ENCODE assay signal across 8 mouse cellular contexts in the genomic region with DNA sequence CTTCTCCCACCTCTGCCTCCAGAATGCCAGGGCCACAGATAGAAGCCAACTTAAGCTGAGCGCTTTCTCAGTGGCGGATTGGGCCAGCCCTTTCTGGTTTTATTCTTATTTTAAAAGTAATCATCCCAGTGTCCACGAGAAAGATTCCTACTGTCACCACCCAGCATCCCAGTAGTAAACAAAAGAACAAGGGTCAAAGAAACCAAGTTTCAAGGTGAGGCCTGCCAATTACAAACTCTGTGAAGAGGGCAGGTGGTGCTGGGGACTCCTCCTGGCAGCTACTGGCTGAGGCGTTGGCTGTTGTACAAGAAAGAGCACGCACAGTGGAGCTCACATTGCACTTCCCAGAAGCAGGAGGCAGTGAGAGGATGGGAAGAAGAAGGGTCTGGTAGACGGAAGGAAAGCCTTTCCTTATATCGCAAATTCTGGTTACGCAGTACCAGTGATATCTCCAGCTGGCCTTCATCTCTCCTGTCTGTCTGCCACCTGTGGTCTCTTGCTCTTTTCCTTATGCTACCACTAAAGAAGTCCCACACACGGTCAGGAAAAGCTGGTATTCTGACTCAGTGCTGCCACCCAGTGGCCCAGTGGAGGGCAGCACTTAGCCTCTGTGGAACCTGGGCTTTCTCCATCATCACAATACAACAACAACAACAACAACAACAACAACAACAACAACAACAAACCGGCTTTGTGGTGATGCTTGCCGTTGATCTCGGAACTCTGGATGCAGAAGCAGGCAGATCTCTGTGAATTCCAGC. TPM values are rescaled to one million over a fixed set of nuclear protein-coding genes. Genes with fewer than 3 reads are reported as not detected.
DNase-seq lines count a peak whose midpoint lies in the region; ATAC-seq and TF ChIP-seq lines count a peak whose summit lies in the region.

No protein-coding gene starts in this region.

- peak; percentile 82 for TF ChIP-seq CTCF in gastrocnemius, adult 2 months (IDR thresholded peaks at IDR 0.05)

- intact Hi-C loops in gastrocnemius, adult 2 months (cut with DNase I) = no loop called here

- 0 out of 2 replicates have a peak, but pooled peaks cover under 1% of the 10 kb centered on the region for H3K27me3 ChIP-seq in embryonic facial prominence, embryonic 14.5 days (replicated peaks; ENCODE audit: control insufficient read depth, insufficient read depth, low read length)
- H3K27me3 ChIP-seq in hindbrain, embryonic 15.5 days = no peaks in the 10 kb centered on the region
- H3K27me3 ChIP-seq in midbrain, embryonic 11.5 days (ENCODE audit: control insufficient read depth, insufficient read depth, low read length) = no peaks in the 10 kb centered on the region; the same call in 1 of the 2 replicates
- no peaks in the 10 kb centered on the region for H3K27me3 ChIP-seq in stomach, embryonic 15.5 days (replicated peaks)

- no peaks in the 10 kb centered on the region for H3K9me3 ChIP-seq in embryonic facial prominence, embryonic 14.5 days (ENCODE audit: control insufficient read depth, low read length)
- no peaks in the 10 kb centered on the region for H3K9me3 ChIP-seq in hindbrain, embryonic 15.5 days
- H3K9me3 ChIP-seq in midbrain, embryonic 11.5 days (ENCODE audit: control insufficient read depth, low read length) = no peaks in the 10 kb centered on the region
- no peaks in the 10 kb centered on the region for H3K9me3 ChIP-seq in stomach, embryonic 15.5 days

- H3K36me3 ChIP-seq in embryonic facial prominence, embryonic 14.5 days (ENCODE audit: control insufficient read depth, insufficient read depth, low read length) = no peaks in the 10 kb centered on the region
- H3K36me3 ChIP-seq in hindbrain, embryonic 15.5 days = no peaks in the 10 kb centered on the region
- H3K36me3 ChIP-seq in midbrain, embryonic 11.5 days (ENCODE audit: control insufficient read depth, insufficient read depth, low read length) = no peaks in the 10 kb centered on the region
- no peaks in the 10 kb centered on the region for H3K36me3 ChIP-seq in stomach, embryonic 15.5 days

- ATAC-seq in embryonic facial prominence, embryonic 14.5 days (ENCODE audit: low read depth) = peak; percentile 64; the same call in 1 of the 2 replicates
- ATAC-seq in hindbrain, embryonic 15.5 days (ENCODE audit: low FRiP score, low read depth) = 0 out of 2 replicates have a peak, but pooled peaks have one; percentile 62
- ATAC-seq in midbrain, embryonic 11.5 days (ENCODE audit: low FRiP score) = peak; percentile 57
- ATAC-seq in stomach, embryonic 15.5 days (ENCODE audit: insufficient read depth, low FRiP score, low read depth) = 0 out of 2 replicates have a peak, but pooled peaks have one; percentile 47

- no peak overlapping the region for H3K27ac ChIP-seq in gastrocnemius, adult 2 months
- no peak overlapping the region for H3K27ac ChIP-seq in embryonic facial prominence, embryonic 14.5 days (replicated peaks; ENCODE audit: low read depth, low read length)
- H3K27ac ChIP-seq in hindbrain, embryonic 15.5 days (replicated peaks) = no peak overlapping the region
- no peak overlapping the region for H3K27ac ChIP-seq in midbrain, embryonic 11.5 days (ENCODE audit: low read depth, low read length)
- no peak overlapping the region for H3K27ac ChIP-seq in stomach, embryonic 15.5 days

- no peak overlapping the region for H3K4me2 ChIP-seq in embryonic facial prominence, embryonic 14.5 days (ENCODE audit: low read depth, low read length)
- H3K4me2 ChIP-seq in hindbrain, embryonic 15.5 days = no peak overlapping the region
- no peak overlapping the region for H3K4me2 ChIP-seq in midbrain, embryonic 11.5 days
- no peak overlapping the region for H3K4me2 ChIP-seq in stomach, embryonic 15.5 days

- no peaks in the 10 kb centered on the region for H3K4me1 ChIP-seq in embryonic facial prominence, embryonic 14.5 days (ENCODE audit: control insufficient read depth, insufficient read depth, low read length)
- peaks cover 4% of the 10 kb centered on the region; the same call in 1 of the 2 replicates for H3K4me1 ChIP-seq in hindbrain, embryonic 15.5 days (replicated peaks)
- H3K4me1 ChIP-seq in midbrain, embryonic 11.5 days (ENCODE audit: control insufficient read depth, insufficient read depth, low read length) = no peaks in the 10 kb centered on the region
- no peaks in the 10 kb centered on the region for H3K4me1 ChIP-seq in stomach, embryonic 15.5 days

- WGBS in embryonic facial prominence, embryonic 14.5 days = 41% methylated on average over 12 of the region's 12 CpGs
- WGBS in hindbrain, embryonic 15.5 days = 40% methylated on average over 12 of the region's 12 CpGs
- WGBS in midbrain, embryonic 11.5 days = 42% methylated on average over 12 of the region's 12 CpGs
- WGBS in stomach, embryonic 15.5 days = 39% methylated on average over 12 of the region's 12 CpGs

- no peak overlapping the region for H3K9ac ChIP-seq in embryonic facial prominence, embryonic 14.5 days (ENCODE audit: low read depth, low read length)
- H3K9ac ChIP-seq in hindbrain, embryonic 15.5 days = no peak overlapping the region
- H3K9ac ChIP-seq in midbrain, embryonic 11.5 days (ENCODE audit: low read length) = no peak overlapping the region
- no peak overlapping the region for H3K9ac ChIP-seq in stomach, embryonic 15.5 days

- no peak overlapping the region for H3K4me3 ChIP-seq in gastrocnemius, adult 2 months
- no peak overlapping the region for H3K4me3 ChIP-seq in embryonic facial prominence, embryonic 14.5 days (ENCODE audit: low read depth, low read length)
- no peak overlapping the region for H3K4me3 ChIP-seq in hindbrain, embryonic 15.5 days
- H3K4me3 ChIP-seq in midbrain, embryonic 11.5 days (ENCODE audit: low read depth, low read length) = no peak overlapping the region
- H3K4me3 ChIP-seq in stomach, embryonic 15.5 days (replicated peaks) = no peak overlapping the region

- peak; percentile 55 for DNase-seq in gastrocnemius, adult 2 months
- no peak for DNase-seq in gastrocnemius, adult 8-10 months (ENCODE audit: low spot score in 2 of 2)
- DNase-seq in ZHBTc4 (ENCODE audit: low read depth, low spot score) = peak; percentile 86
- DNase-seq in embryonic facial prominence, embryonic 14.5 days (ENCODE audit: low spot score) = peak; percentile 74
- peak; percentile 35 to 45 for DNase-seq in left cerebral cortex, adult 18-20 months (ENCODE audit: low spot score in 2 of 2)
- peak; percentile 99 for DNase-seq in midbrain, embryonic 11.5 days (ENCODE audit: low spot score, missing footprints)

RNA-seq across cellular contexts. Expression of a gene that starts 29.0 kb away (rescaled TPM):
- total RNA-seq in gastrocnemius, adult 2 months (2021) = 1 to 10 TPM in 1 of 2 experiments, under 1 TPM in 1; 0.94 to 1.4 TPM
- under 1 TPM; 0.44 to 0.54 (median 0.50) TPM for total RNA-seq in gastrocnemius, adult 8-10 months (2022)
- 14.7 and 15.1 TPM in 2 replicates for polyA plus RNA-seq in embryonic facial prominence, embryonic 14.5 days (2014; fragmentation: Nextera tagmentation; extraction: Ambion mirVana)
- 2.5 TPM in 2 replicates for polyA plus RNA-seq in hindbrain, embryonic 15.5 days (2015; fragmentation: Nextera tagmentation; extraction: Ambion mirVana)
- total RNA-seq in left cerebral cortex, adult 18-20 months (2021) = 1 to 10 TPM; 2.5 to 3.1 TPM
- 8.2 and 9.0 TPM in 2 replicates for polyA plus RNA-seq in midbrain, embryonic 11.5 days (2014; fragmentation: Nextera tagmentation; extraction: Ambion mirVana)
- 7.7 and 8.1 TPM in 2 replicates for polyA plus RNA-seq in stomach, embryonic 15.5 days (2015; fragmentation: Nextera tagmentation; extraction: Ambion mirVana)

Comparison
In these comparisons a context has a peak if more than half of its experiments do, and no peak if none do; other contexts are left out.
1. DNase-seq: peak in gastrocnemius, adult 2 months (single experiment), ZHBTc4 (single experiment), embryonic facial prominence, embryonic 14.5 days (single experiment), left cerebral cortex, adult 18-20 months (2 of 2) and midbrain, embryonic 11.5 days (single experiment); none in gastrocnemius, adult 8-10 months (0 of 2).
2. Peak in every context shown above with its lines, with median percentiles within 50 percentile points of each other: ATAC-seq.